Mouse (Mus musculus): ENCODE measurements around the gene Fgf4. TPM values are rescaled to one million over a fixed set of nuclear protein-coding genes. Genes with fewer than 3 reads are reported as not detected.

The Fgf4 gene
- polyA plus RNA-seq, 1 experiment from 2014 or later, result not detected

- Histone ChIP-seq H3K9ac (replicated peaks) (no peak overlapping the region), H3K36me3 (replicated peaks; ENCODE audit: insufficient read depth, low read length) (no peaks in the 10 kb centered on the region), H3K9me3 (ENCODE audit: low read length) (no peaks in the 10 kb centered on the region), H3K4me1 (ENCODE audit: insufficient read depth) (no peaks in the 10 kb centered on the region), H3K4me2 (ENCODE audit: low read depth, low read length) (no peak overlapping the region), H3K27me3 (ENCODE audit: insufficient read depth, low read length) (peaks cover 28% of the 10 kb centered on the region), H3K27ac (ENCODE audit: low read depth) (no peak overlapping the region), H3K4me3 (ENCODE audit: low read depth, low read length) (no peak overlapping the region)
- no peak for DNase-seq
- TF ChIP-seq CTCF (IDR thresholded peaks at IDR 0.05; ENCODE audit: low read depth) (no peak), EP300 (IDR thresholded peaks at IDR 0.05; ENCODE audit: low read depth) (no peak)
- no peak for ATAC-seq
- WGBS (ENCODE audit: insufficient replicate concordance), result 65% methylated on average over 7 of the region's 7 CpGs
These were observed 10.0 kb downstream of the Fgf4 start for GRCm38 (mm10) chr7:144857158-144857557.

- Histone ChIP-seq H3K4me1 (ENCODE audit: insufficient read depth) (no peaks in the 10 kb centered on the region), H3K4me2 (ENCODE audit: low read depth, low read length) (no peak overlapping the region), H3K27ac (ENCODE audit: low read depth) (no peak overlapping the region), H3K9ac (replicated peaks) (no peak overlapping the region), H3K9me3 (ENCODE audit: low read length) (no peaks in the 10 kb centered on the region), H3K36me3 (replicated peaks; ENCODE audit: insufficient read depth, low read length) (no peaks in the 10 kb centered on the region), H3K4me3 (ENCODE audit: low read depth, low read length) (no peak overlapping the region), H3K27me3 (ENCODE audit: insufficient read depth, low read length) (peaks cover 36% of the 10 kb centered on the region)
- no peak for ATAC-seq
- TF ChIP-seq EP300 (IDR thresholded peaks at IDR 0.05; ENCODE audit: low read depth), result no peak
- no peak for TF ChIP-seq CTCF (IDR thresholded peaks at IDR 0.05; ENCODE audit: low read depth)
- DNase-seq, result no peak
- 78% methylated on average over 3 of the region's 3 CpGs for WGBS (ENCODE audit: insufficient replicate concordance)
These were observed 10.7 kb downstream of the Fgf4 start for GRCm38 (mm10) chr7:144857826-144858342.

GRCm38 (mm10) chr7:144858702-144859101, 11.5 kb downstream of the Fgf4 start:
- TF ChIP-seq CTCF (IDR thresholded peaks at IDR 0.05; ENCODE audit: low read depth) (no peak), EP300 (IDR thresholded peaks at IDR 0.05; ENCODE audit: low read depth) (no peak)
- H3K9me3 ChIP-seq (ENCODE audit: low read length), result no peaks in the 10 kb centered on the region
- no peak overlapping the region for H3K27ac ChIP-seq (ENCODE audit: low read depth)
- no peak overlapping the region for H3K9ac ChIP-seq (replicated peaks)
- H3K36me3 ChIP-seq (replicated peaks; ENCODE audit: insufficient read depth, low read length), result no peaks in the 10 kb centered on the region
- H3K4me1 ChIP-seq (ENCODE audit: insufficient read depth), result no peaks in the 10 kb centered on the region
- WGBS (ENCODE audit: insufficient replicate concordance), result 80% methylated on average over 1 of the region's 1 CpGs
- no peak overlapping the region for H3K4me2 ChIP-seq (ENCODE audit: low read depth, low read length)
- no peak for ATAC-seq
- peaks cover 44% of the 10 kb centered on the region for H3K27me3 ChIP-seq (ENCODE audit: insufficient read depth, low read length)
- H3K4me3 ChIP-seq (ENCODE audit: low read depth, low read length), result no peak overlapping the region
- DNase-seq, result no peak

GRCm38 (mm10) chr7:144861056-144861768, 14.0 kb downstream of the Fgf4 start:
- peaks cover 67% of the 10 kb centered on the region for H3K27me3 ChIP-seq (ENCODE audit: insufficient read depth, low read length)
- 4% methylated on average over 61 of the region's 72 CpGs for WGBS (ENCODE audit: insufficient replicate concordance)
- no peaks in the 10 kb centered on the region for H3K4me1 ChIP-seq (ENCODE audit: insufficient read depth)
- no peak for ATAC-seq
- no peak overlapping the region for H3K9ac ChIP-seq (replicated peaks)
- no peak overlapping the region for H3K27ac ChIP-seq (ENCODE audit: low read depth)
- no peak for DNase-seq
- no peak overlapping the region for H3K4me2 ChIP-seq (ENCODE audit: low read depth, low read length)
- no peak for TF ChIP-seq CTCF (IDR thresholded peaks at IDR 0.05; ENCODE audit: low read depth)
- TF ChIP-seq EP300 (IDR thresholded peaks at IDR 0.05; ENCODE audit: low read depth), result no peak
- no peaks in the 10 kb centered on the region for H3K36me3 ChIP-seq (replicated peaks; ENCODE audit: insufficient read depth, low read length)
- H3K4me3 ChIP-seq (ENCODE audit: low read depth, low read length), result no peak overlapping the region
- no peaks in the 10 kb centered on the region for H3K9me3 ChIP-seq (ENCODE audit: low read length)

GRCm38 (mm10) chr7:144861769-144862070, 14.6 kb downstream of the Fgf4 start:
- WGBS (ENCODE audit: insufficient replicate concordance), result 4% methylated on average over 22 of the region's 28 CpGs
- TF ChIP-seq CTCF (IDR thresholded peaks at IDR 0.05; ENCODE audit: low read depth), result no peak
- no peak for TF ChIP-seq EP300 (IDR thresholded peaks at IDR 0.05; ENCODE audit: low read depth)
- Histone ChIP-seq H3K4me1 (ENCODE audit: insufficient read depth) (no peaks in the 10 kb centered on the region), H3K9me3 (ENCODE audit: low read length) (no peaks in the 10 kb centered on the region), H3K9ac (replicated peaks) (no peak overlapping the region), H3K36me3 (replicated peaks; ENCODE audit: insufficient read depth, low read length) (no peaks in the 10 kb centered on the region), H3K4me3 (ENCODE audit: low read depth, low read length) (no peak overlapping the region), H3K27ac (ENCODE audit: low read depth) (no peak overlapping the region), H3K27me3 (ENCODE audit: insufficient read depth, low read length) (peaks cover 69% of the 10 kb centered on the region), H3K4me2 (ENCODE audit: low read depth, low read length) (no peak overlapping the region)
- ATAC-seq (no peak), DNase-seq (no peak)

GRCm38 (mm10) chr7:144862126-144862525, 15.0 kb downstream of the Fgf4 start:
- Histone ChIP-seq H3K4me2 (ENCODE audit: low read depth, low read length) (no peak overlapping the region), H3K36me3 (replicated peaks; ENCODE audit: insufficient read depth, low read length) (no peaks in the 10 kb centered on the region), H3K9me3 (ENCODE audit: low read length) (no peaks in the 10 kb centered on the region), H3K27me3 (ENCODE audit: insufficient read depth, low read length) (peaks cover 73% of the 10 kb centered on the region), H3K27ac (ENCODE audit: low read depth) (no peak overlapping the region), H3K9ac (replicated peaks) (no peak overlapping the region), H3K4me1 (ENCODE audit: insufficient read depth) (no peaks in the 10 kb centered on the region), H3K4me3 (ENCODE audit: low read depth, low read length) (no peak overlapping the region)
- 4% methylated on average over 15 of the region's 15 CpGs for WGBS (ENCODE audit: insufficient replicate concordance)
- ATAC-seq, result no peak
- DNase-seq, result no peak
- TF ChIP-seq CTCF (IDR thresholded peaks at IDR 0.05; ENCODE audit: low read depth), result no peak
- TF ChIP-seq EP300 (IDR thresholded peaks at IDR 0.05; ENCODE audit: low read depth), result no peak
